Mouse (Mus musculus) forebrain, embryonic 14.5 days (tissue): Measurements from ENCODE around the gene Prodh2. TPM values are rescaled to one million over a fixed set of nuclear protein-coding genes. Genes with fewer than 3 reads are reported as not detected.

Experiments
- ATAC-seq: fragments of 200-750 bp; cut with Nextera tagmentation; 2 replicates; pipeline ENCODE4 v1.8.0; 2017; ENCODE audit warnings: mild to moderate bottlenecking, moderate library complexity
- DNase-seq: peaks from one replicate; pipeline ENCODE4 v3.0.0-alpha.2; 2015; ENCODE audit warnings: low spot score
- H3K27ac ChIP-seq: fragments of 300-500 bp; sonication (generic); 2 replicates; pipeline ENCODE4 v1.5.1; 2014; ENCODE audit warnings: low read depth, mild to moderate bottlenecking, control low read depth, low read length, moderate library complexity
- H3K27me3 ChIP-seq: fragments of 300-500 bp; sonication (generic); replicated peaks from 2 replicates; pipeline ENCODE4 v1.6.1; 2014; ENCODE audit warnings: low read length, control low read depth, mixed read lengths; ENCODE audit not compliant: control insufficient read depth, insufficient read depth
- H3K36me3 ChIP-seq: fragments of 300-500 bp; sonication (generic); 2 replicates; pipeline ENCODE4 v1.6.1; 2014; ENCODE audit warnings: low read length, control low read depth; ENCODE audit not compliant: control insufficient read depth, insufficient read depth
- H3K4me1 ChIP-seq: fragments of 300-500 bp; sonication (generic); 2 replicates; pipeline ENCODE4 v1.6.1; 2014; ENCODE audit warnings: antibody characterized with exemption, low read length, control low read depth; ENCODE audit not compliant: control insufficient read depth, insufficient read depth
- H3K4me2 ChIP-seq: fragments of 300-500 bp; sonication (generic); 2 replicates; pipeline ENCODE4 v1.6.1; 2014; ENCODE audit warnings: mild to moderate bottlenecking, control low read depth, low read length
- H3K4me3 ChIP-seq: fragments of 300-500 bp; sonication (generic); 2 replicates; pipeline ENCODE4 v1.5.1; 2014; ENCODE audit warnings: low read depth, low read length, control low read depth
- H3K9ac ChIP-seq: fragments of 300-500 bp; sonication (generic); 2 replicates; pipeline ENCODE4 v1.6.1; 2014; ENCODE audit warnings: mild to moderate bottlenecking, low read length, control low read depth, moderate library complexity
- H3K9me3 ChIP-seq: fragments of 300-500 bp; sonication (generic); replicated peaks from 2 replicates; pipeline ENCODE4 v1.6.1; 2016; ENCODE audit warnings: low read length, control low read depth, mixed read lengths; ENCODE audit not compliant: control insufficient read depth
- WGBS: fragments of 180-500 bp; shearing (Covaris S2); extraction: QIAGEN DNeasy Blood & Tissue Kit; methylation state at CpG from one replicate; pipeline ENCODE4 v1.1.7; 2014; 5-methylcytosine and 5-hydroxymethylcytosine counted together
- polyA plus RNA-seq: library from polyadenylated mRNA; unstranded; fragments of >200 nt; fragmentation: Nextera tagmentation; extraction: Ambion mirVana; gene quantifications from 2 replicates; pipeline ENCODE4 v1.2.1, GENCODE M21; 2014

Prodh2 gene
- not detected in 2 replicates for polyA plus RNA-seq

DNA sequence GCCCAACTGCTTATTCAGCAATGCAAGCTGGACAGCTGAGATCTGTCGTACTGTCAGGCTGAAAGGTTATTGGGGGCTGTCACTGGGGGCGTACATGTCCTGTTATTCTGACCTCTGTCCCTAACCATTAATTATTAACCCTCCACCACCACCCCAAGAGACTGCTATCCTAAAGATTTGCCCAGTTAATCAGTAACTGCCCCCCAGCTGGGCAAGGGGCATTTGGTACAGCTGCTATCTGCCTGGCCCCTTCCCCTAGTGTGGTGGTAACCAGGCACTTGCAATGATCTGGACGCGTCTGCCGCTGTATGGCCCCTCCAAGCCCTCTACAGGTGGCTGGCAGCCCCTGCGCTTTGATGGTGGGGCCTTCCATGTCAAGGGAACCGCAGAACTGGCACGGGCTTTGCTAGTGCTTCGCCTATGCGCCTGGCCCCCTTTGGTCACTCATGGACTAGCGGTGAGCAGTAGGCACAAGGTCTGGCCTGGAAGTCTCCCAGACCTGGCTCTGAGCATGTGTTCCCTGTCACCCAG lies at the start of gene Prodh2:
TSS of gene Prodh2 (plus strand) at position 222 of the 531 bp plus-strand sequence.
- Histone ChIP-seq H3K4me1 (no peaks in the 10 kb centered on the region), H3K27me3 (no peaks in the 10 kb centered on the region), H3K4me2 (no peak within 1 kb of the TSS), H3K9ac (no peak within 1 kb of the TSS), H3K36me3 (no peaks in the 10 kb centered on the region), H3K27ac (no peak within 1 kb of the TSS), H3K9me3 (no peaks in the 10 kb centered on the region), H3K4me3 (no peak within 1 kb of the TSS)
- DNase-seq: no peak
- 61% methylated on average over 11 of the region's 11 CpGs for WGBS
- ATAC-seq: no peak

GRCm38 (mm10) chr7:30443696-30444095 lies 49.7 kb upstream of the Prodh2 start:
- H3K4me1 ChIP-seq: peaks cover 14% of the 10 kb centered on the region
- peak overlapping the region; percentile 84 for H3K4me3 ChIP-seq
- WGBS: 16% methylated on average over 9 of the region's 9 CpGs
- ATAC-seq: no peak
- no peaks in the 10 kb centered on the region for H3K27me3 ChIP-seq
- H3K9me3 ChIP-seq: no peaks in the 10 kb centered on the region
- DNase-seq: peak; percentile 53
- peak overlapping the region; percentile 81 for H3K4me2 ChIP-seq
- H3K27ac ChIP-seq: no peak overlapping the region
- peak overlapping the region; percentile 93 for H3K9ac ChIP-seq
- H3K36me3 ChIP-seq: peaks cover 45% of the 10 kb centered on the region

DNA sequence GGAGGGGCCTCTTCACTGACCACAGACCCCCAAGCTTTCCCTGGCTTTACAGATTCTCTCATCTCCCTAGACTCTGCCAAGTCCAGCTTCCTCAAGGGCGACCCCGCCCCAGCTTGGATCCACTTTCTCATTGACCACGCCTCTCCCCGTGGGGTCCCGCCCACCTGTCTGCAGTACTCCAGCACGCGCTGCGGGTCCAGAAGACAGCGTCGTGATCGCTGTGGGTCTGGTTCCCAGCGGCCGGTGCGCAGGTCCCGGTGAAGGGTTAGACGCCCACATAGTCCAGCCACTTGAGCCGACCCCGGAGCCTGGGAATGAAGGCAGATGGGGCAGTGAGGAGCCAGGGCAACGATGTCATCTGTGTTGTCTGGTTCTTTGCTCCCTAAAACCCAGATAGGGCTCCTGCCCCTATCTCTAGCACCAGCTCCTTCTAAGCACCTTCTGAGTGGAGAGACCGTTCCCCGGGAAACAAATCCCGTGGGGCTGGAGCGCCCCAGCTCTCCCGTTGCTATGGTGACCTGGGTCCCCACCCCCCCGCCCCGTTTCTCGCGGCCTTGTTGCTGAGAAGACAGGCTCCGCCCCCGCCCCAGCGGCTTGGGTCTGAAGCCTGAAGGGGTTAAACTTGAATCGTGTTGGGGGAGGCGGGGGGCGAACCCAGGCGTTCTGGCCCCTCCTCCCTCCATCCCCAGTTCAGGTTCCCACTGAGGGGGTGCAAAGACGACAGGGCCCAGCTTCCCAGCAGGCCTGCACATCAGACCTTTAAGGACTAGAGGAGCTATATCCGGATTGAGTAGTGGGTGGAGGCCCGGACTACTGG lies 49.1 kb upstream of the Prodh2 start:
- DNase-seq (peak; percentile 92), ATAC-seq (peak; percentile 64)
- H3K4me1 ChIP-seq: peaks cover 14% of the 10 kb centered on the region
- H3K4me2 ChIP-seq: peak overlapping the region; percentile 81
- peaks cover 38% of the 10 kb centered on the region for H3K36me3 ChIP-seq
- peak overlapping the region; percentile 84 for H3K4me3 ChIP-seq
- H3K27ac ChIP-seq: peak overlapping the region; percentile 96
- peak overlapping the region; percentile 93 for H3K9ac ChIP-seq
- 0% methylated on average over 38 of the region's 38 CpGs for WGBS
- H3K27me3 ChIP-seq: no peaks in the 10 kb centered on the region
- no peaks in the 10 kb centered on the region for H3K9me3 ChIP-seq

DNA sequence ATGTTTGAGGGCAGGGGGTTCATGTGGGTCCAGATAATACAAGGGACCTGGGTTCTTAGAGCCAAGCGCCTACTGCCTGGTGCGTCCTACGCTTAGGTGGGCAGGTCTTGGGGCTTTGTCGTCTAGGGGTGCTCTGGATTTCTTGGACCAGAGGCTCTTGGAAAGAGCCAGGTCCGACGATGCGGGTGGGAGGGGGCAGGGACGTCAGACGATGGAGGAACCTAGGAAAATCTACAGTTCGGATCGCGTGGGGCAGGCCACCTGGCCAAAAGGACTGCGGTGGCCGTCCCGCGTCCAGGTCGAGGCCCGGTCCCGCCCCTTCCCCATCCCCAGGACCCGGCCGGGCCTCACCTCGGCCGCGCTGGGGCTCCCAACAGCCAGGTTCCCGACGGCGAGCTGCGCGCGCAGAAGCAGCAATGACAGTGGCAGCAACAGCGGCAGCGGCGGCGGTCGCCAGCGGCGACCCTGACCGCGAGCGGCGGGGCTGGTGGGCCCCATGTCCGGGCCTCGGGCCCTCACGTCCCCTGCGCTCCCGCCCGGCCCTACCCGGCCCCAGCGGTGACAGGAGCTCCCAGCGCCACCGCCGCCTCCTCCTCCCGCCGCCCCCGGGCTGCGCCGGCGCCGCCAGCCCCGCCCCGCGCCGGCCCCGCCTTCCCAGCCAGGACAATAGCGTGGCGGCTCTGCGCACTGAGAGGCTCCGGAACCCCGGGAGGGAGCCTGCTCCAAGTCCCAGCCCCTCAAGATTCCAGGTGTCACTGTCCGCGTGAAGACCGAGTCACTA lies 48.3 kb upstream of the Prodh2 start, which contains the start of gene Aplp1:
TSS of gene Aplp1 (minus strand) at position 565 of the 781 bp plus-strand sequence.
- Histone ChIP-seq H3K9me3 (no peaks in the 10 kb centered on the region), H3K27me3 (no peaks in the 10 kb centered on the region), H3K4me1 (peaks cover 14% of the 10 kb centered on the region), H3K27ac (peak within 1 kb of the TSS; percentile 96), H3K4me3 (peak within 1 kb of the TSS; percentile 84), H3K36me3 (peaks cover 30% of the 10 kb centered on the region), H3K4me2 (peak within 1 kb of the TSS; percentile 81), H3K9ac (peak within 1 kb of the TSS; percentile 93)
- DNase-seq (peak; percentile 82), ATAC-seq (peak; percentile 86)
- under 1% methylated on average over 56 of the region's 72 CpGs for WGBS

GRCm38 (mm10) chr7:30450241-30450640 lies 43.2 kb upstream of the Prodh2 start:
- ATAC-seq: no peak

DNA sequence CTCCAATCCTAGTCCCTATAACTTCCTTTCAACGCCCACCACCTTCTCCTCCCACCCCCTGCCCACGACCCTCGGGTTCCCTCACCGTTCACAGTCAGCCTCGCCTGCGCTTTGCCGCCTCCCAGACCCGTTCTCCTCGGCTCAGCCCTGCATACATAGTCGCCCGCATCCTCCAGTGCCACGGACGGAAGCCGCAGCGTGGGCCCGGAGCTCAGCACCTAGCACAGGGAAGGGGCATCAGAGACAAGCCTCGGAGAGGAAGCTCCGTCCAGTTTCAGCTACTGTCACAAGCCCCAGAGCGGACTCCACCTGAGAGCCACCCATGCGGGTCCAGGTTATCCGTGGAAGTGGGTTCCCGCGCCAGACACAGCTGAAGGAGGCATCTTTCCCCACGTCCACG lies 40.1 kb upstream of the Prodh2 start:
- Histone ChIP-seq H3K4me3 (no peak overlapping the region), H3K4me1 (peaks cover 5% of the 10 kb centered on the region), H3K4me2 (no peak overlapping the region), H3K9ac (no peak overlapping the region), H3K9me3 (no peaks in the 10 kb centered on the region), H3K27ac (no peak overlapping the region), H3K36me3 (no peaks in the 10 kb centered on the region), H3K27me3 (peaks cover 58% of the 10 kb centered on the region)
- ATAC-seq (no peak), DNase-seq (no peak)
- WGBS: 16% methylated on average over 25 of the region's 25 CpGs

More at GRCm38 (mm10) chr7:30450241-30450640, 43.2 kb upstream of the Prodh2 start:
- Histone ChIP-seq H3K4me1 (peaks cover 4% of the 10 kb centered on the region; the same call in 1 of the 2 replicates), H3K4me3 (no peak overlapping the region), H3K9me3 (no peaks in the 10 kb centered on the region), H3K36me3 (no peaks in the 10 kb centered on the region), H3K27ac (no peak overlapping the region), H3K4me2 (no peak overlapping the region), H3K9ac (no peak overlapping the region), H3K27me3 (peaks cover 28% of the 10 kb centered on the region)
- WGBS: 79% methylated on average over 7 of the region's 7 CpGs
- DNase-seq: no peak

GRCm38 (mm10) chr7:30453766-30454165 lies 39.7 kb upstream of the Prodh2 start:
- Histone ChIP-seq H3K4me3 (no peak overlapping the region), H3K4me1 (peaks cover 5% of the 10 kb centered on the region), H3K36me3 (no peaks in the 10 kb centered on the region), H3K9ac (no peak overlapping the region), H3K27ac (no peak overlapping the region), H3K9me3 (no peaks in the 10 kb centered on the region), H3K4me2 (no peak overlapping the region), H3K27me3 (peaks cover 62% of the 10 kb centered on the region)
- ATAC-seq (no peak), DNase-seq (no peak)
- 1% methylated on average over 25 of the region's 25 CpGs for WGBS

- Histone ChIP-seq H3K36me3 (no peaks in the 10 kb centered on the region), H3K4me2 (no peak overlapping the region), H3K4me3 (no peak overlapping the region), H3K9me3 (no peaks in the 10 kb centered on the region), H3K27me3 (peaks cover 66% of the 10 kb centered on the region), H3K4me1 (peaks cover 5% of the 10 kb centered on the region), H3K27ac (no peak overlapping the region), H3K9ac (no peak overlapping the region)
- ATAC-seq (no peak), DNase-seq (no peak)
- 14% methylated on average over 6 of the region's 6 CpGs for WGBS
Observed at GRCm38 (mm10) chr7:30454259-30454658, 39.2 kb upstream of the Prodh2 start.
